Mouse (Mus musculus) kidney, postnatal 14 days (tissue): ENCODE measurements at regions not wholly inside any gene's neighbourhood (a gene's known extent, or its start where the extent isn't known, plus 50 kb on each side); places are given as distances from the start of the nearest gene placed in this dataset.
"Not testable (repeated sequence)": the region's sequence is repeated elsewhere in the genome, so short reads cannot be mapped to it uniquely, and the experiment has no call there.

ENCODE experiments used
- DNase-seq: peaks from one replicate; pipeline ENCODE4 v3.0.0; 2022; ENCODE audit warnings: mixed read lengths

GRCm38 (mm10) chr12:51294971-51295477 lies 52.8 kb upstream of the G2e3 start:
- peak; percentile 8 for DNase-seq

DNA sequence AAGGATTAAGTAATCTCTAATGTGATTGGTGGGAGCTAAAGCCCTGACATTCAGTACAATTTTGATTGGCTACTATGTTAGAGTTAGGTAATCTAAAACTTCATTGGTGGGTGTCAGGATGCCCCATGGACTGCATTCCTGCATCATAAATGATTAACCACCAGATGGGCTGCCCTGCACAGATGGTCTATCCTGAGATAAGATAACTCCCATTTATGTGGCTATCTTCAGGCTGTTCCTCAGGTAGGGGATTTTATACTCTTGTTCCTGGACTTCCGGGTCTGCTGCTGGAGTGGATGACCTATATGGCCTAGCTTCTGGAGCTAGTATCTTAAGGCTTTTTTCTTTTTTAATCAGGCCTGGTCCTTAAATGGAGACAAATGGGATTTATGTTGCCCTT lies 69.5 kb upstream of the G2e3 start:
- DNase-seq = no peak

DNA sequence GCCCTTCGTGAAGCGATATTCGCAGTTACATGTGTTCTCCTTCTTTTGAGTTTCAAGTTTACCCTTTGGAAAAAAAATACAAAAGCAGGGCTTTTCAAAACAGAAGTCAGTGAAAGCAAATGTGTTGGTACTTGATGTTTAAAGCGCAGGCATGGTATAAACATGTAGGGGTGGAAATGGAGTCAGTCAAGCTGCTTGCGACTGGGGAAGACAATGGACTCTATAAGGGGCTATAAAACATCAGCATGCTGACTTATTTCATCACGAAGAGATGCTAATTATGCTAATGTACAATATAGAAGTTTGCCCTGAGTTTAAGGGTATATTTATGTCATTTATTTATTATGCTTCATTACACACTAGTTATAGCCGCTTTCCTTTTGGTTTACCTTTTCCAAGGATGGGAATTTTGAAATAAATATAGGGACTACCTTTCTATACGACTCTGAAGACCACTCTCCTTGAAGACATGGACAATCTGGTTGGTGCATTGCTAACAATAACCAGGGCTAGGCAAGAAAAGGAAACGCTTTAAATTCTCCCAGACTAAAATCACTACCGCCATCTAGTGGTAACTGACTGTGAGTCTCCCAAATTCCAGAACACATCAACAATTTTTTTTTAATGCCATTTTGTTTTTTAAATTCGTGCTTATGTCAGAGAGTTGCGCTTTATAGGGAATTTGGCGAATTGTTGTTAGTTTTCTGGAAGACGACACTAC lies 71.9 kb upstream of the G2e3 start:
- no peak for DNase-seq

DNA sequence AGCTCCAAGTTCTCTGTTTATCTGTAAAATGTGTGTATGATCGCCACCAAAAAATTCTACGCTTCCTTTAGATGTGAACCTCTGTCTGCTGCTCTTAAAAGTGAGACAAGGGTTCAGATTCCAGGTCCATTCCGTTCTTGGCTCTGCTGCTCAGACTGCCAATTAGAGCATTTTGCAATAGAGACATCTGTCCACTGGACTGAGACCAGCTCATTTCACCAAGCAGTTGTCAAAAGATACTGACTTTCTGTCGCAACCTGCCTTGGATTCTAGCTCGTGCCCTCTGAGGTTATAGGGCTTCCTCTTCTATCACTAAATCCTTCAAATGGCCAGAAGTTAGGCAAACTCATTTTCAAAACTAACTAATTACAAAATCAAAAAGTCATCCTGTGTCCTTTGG lies 74.4 kb upstream of the G2e3 start:
- no peak for DNase-seq

DNA sequence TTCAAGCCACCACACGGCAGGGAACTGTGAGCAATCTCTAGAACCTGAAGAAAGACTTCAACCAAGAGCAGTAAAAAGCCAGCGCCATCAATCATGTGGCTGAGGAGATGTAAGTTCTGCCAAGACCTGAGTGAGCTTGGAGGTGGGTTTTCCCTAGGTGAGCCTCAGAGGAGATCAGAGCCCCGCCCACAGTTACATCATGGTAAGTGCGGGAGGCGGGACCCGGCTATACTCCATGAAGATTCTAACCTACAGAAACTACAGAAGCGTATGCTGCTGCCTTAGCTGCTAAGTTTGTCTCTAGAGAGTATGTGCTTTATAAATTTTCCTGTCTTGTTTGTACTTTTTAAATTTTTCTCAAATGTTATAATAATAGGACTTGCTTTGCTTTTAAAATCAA lies 105.0 kb upstream of the G2e3 start:
- no peak for DNase-seq

DNA sequence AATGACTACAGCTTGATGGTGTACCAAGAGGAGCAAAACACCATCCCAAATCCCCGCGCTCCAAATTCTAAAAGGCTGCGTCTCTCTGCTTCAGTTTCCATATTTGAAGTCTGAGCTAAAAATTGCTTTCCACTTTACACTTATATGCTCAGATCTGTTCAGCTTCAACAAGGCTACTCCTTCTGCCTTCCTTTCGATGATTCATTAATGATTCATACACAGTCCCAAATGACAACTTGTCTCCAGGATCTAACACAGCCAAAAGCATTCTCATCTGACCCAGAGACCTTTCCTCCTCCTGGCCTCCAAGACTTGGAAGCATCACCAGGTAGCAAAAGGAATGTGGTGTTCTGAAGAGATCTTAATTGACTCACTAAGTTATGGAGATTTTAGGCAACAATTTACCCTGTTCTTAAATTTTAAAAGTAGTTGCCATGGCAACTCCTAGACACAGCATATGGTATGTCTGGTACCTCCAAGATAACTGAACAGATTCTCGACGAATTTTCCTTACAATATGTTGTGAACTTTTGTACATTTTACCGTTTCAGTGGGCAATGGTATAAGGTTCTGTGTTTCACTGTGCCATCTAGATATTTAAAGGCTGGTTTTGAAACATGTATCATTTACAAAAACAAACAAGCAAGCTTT lies 106.6 kb upstream of the G2e3 start:
- no peak for DNase-seq

DNA sequence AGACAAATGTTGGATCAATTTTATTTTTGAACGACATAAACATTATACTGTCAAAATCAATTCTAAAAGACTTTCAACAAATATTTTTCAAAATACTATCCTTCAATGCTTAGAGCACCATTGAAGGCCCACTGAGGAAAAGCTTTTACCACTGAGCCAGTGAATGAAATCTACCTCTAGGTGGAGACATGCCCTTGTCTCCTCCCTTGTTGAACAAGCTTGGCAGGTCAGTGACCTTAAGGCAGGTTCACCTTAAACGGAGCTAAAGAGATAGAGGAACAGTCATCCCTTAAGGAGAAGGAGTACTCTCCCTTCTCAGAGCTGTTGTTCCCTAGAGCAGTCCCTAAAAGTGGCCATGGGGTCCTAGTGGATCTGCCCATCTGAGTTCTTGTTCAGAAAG lies 136.2 kb upstream of the G2e3 start:
- DNase-seq = no peak

DNA sequence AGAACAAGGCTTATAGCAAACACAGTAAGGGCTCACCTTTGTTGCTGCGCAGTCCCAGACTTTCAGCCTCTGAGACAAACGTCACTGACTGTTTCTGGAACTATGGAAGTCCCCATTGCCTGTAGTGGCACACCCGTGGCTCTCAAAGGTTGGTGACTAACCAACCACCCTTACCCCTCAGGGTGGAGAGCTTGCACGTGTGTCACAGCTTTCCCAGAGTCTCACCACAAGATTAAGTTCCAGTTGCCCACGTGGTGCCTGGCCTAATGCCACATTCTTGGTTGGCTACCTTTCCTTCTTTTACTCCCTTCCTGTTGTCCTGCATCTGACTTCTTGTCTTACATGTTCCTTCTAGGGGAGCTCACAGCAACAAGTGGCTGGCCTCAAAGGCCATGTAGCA lies 151.6 kb upstream of the G2e3 start:
- DNase-seq = no peak

GRCm38 (mm10) chr12:51195136-51195535 lies 152.7 kb upstream of the G2e3 start:
- DNase-seq = no peak

- no peak for DNase-seq
These were observed 157.1 kb upstream of the G2e3 start for GRCm38 (mm10) chr12:51190754-51191153.

DNA sequence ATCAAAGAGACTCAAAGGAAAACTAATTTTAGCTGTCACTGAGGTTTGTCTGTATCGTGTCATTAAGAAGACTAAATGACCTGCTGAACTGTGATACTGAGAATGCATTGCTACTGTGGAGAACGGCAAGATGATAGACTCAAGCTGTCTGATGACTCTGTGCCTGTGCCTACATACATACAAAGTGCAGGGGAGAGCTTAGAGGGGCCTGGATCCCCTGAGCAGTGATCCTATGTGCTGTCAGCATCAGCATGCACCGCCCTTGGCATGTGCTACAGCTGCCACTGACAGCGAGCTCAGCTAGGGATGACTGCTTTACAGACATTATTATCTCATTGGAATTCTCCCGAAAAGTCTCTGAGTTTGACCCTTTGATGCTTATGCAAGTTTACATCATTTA lies 157.7 kb upstream of the G2e3 start:
- DNase-seq = no peak

GRCm38 (mm10) chr12:51188229-51188628 lies 159.6 kb upstream of the G2e3 start:
- peak; percentile 35 for DNase-seq

GRCm38 (mm10) chr12:51187726-51188125 lies 160.1 kb upstream of the G2e3 start:
- DNase-seq = no peak

DNA sequence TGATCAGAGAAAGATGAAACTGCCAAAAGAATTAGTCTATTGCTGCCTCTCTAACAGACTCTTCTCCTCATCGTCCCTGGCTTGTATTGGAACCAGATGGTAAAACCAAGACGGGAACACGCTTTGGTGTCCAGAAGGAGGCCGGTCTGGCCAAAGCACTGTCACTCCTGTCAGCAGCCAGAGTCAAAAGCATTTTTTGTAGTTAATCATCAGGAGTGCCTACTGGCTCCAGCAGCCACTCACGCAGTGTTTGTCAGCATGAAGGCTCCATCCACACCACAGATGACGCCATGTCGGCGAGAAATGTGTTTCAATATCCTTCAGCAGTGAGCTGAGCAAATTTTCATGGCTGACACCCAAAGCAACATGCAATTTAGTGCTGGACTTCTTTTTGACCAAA lies 162.1 kb upstream of the G2e3 start:
- no peak for DNase-seq

DNA sequence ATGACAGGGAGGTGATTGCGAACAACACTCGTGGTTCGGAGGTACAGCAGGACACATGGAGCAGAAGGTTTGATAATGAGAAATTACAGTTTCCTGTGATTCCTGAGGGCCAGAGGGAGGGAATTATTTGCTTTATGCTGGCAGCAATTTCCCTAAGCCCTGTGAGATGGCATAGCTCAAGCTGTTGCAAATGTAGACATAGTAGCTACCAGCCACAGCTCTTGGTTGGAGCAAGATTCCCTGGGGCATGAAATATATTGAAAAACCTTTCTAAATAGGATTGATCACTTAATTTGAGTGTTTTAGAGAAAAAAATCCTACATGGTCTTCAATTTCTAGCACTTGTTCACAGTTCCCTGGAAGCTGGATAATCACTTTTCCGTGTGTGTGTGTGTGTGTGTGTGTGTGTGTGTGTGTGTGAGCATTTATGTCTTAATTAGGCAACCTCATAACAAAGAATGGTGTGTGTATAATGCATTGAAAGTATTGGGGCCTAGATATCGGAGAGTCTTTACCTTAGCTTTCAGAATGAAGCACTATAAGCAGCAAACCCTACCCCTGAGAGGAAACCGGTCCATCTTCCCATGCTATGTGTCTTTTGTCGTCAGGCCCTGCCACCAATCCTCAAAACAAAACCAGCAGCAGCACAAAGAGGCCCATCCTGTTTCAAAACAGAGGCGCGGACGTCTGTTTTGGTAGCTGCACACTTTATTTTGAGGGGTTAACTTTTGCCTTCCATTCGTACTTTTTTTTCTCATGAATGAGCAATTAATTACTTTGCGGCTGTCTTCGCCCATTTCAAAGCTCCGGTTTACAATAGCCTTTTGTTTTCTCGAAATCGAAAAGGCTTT lies 172.7 kb upstream of the G2e3 start:
- no peak for DNase-seq

DNA sequence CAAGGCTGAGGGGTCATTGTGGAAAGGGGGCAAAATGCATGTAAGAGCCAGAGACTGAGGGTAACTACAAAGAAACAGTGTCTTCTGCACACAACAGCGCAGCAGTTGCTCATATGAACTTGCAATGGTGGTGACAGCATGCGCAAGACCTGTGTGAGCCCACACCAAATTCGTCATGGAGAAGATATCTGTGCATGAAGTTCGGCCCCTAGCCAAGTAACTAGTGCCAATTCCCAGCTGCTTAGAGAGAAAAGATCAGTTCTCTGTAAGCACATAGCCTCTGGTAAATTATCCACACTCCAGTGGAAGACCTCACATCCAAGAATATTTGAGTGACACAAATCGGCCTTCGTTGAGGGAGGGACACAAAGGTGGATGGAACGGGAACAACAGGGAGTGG lies 182.7 kb upstream of the G2e3 start:
- DNase-seq = no peak

DNA sequence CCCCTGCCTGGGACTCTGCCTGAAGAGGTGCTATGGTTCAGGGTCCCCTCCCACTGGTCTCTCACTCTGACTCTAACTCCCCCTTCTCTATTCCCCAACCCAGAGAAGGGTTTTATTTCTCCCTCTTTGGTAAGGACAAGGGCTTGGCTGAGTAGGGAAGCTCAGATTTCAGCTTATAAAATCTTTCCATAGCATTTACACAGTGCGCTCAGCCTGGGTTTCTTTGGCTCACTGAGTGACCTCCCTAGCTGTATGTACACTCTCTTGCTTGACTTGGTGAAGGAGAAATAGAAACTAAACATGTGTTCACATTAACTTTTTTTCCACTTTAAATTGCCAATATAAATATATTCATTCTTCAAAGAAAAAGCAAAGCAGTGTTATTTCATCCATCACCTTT lies 186.9 kb upstream of the G2e3 start:
- DNase-seq = no peak

DNA sequence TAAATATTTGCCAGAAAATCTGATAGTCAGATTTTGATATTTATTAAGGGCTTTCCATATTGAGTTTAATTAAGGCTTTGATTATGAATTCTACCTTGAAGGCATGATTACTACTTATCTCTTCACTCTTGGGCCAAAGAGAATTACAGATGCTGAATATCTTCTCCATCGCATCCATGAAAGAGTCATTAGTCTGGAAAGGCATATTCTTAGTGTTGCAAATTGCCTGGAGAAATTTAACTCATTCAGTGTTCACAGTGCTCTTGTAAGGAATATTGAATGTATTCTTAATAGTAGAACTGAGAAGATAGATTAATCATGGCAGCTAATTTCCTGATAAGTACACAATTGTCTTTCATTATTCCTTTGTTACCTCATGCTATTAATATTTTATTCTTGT lies 187.7 kb upstream of the G2e3 start:
- DNase-seq = no peak

DNA sequence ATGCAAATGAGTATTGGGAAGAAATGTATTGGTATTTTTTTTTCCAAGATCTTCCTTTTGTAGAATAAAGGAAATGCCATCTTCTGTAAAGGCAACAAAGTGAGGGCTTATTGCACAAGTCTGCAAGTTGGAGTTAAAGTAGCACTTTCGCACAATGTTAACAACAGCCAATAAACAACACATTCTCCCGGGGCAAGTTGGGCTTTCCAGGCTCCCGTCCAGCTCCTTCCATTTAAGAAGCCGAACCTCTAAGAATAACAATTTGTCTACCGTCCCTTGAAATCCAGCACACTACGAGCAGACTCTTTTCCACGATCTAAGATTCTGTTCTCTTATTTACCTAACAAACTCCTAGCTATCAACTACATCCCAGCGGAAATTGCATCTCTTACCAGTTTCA lies 199.9 kb upstream of the G2e3 start:
- DNase-seq = no peak

- no peak for DNase-seq
These were observed 204.0 kb upstream of the G2e3 start for GRCm38 (mm10) chr12:51143840-51144239.

GRCm38 (mm10) chr12:51143196-51143595 lies 204.7 kb upstream of the G2e3 start:
- no peak for DNase-seq

GRCm38 (mm10) chr12:51133676-51134075 lies 214.2 kb upstream of the G2e3 start:
- DNase-seq = not testable (repeated sequence)

- DNase-seq = no peak
These were observed 219.6 kb upstream of the G2e3 start for GRCm38 (mm10) chr12:51128274-51128673.

DNA sequence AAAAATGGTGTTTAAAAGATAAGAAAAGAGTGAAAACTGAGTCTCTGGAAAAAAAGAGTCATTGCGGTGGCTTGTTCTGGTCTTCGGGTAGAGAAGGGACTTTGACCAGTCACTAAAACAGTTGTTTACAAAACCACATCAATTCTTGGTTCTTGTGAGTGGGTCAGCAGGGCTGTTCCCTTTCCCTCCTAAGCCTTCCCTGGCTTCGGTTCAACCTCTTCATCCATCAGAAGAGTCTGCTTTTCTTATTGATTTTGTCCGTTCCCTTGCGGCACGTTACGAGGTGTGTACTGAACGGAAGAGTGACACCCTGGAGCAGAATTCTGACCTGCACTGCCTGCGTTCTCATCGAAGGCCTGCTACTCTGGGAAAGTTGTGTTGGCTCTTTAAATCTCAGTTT lies 229.1 kb upstream of the G2e3 start:
- DNase-seq = no peak
